Mouse (Mus musculus) erythroblast, adult 5-6 weeks (primary cell): ENCODE measurements around the gene Rrm2. TPM values are rescaled to one million over a fixed set of nuclear protein-coding genes. Genes with fewer than 3 reads are reported as not detected.

Experiments used
- ATAC-seq: replicated peaks from 2 replicates; pipeline ENCODE4 v1.8.0; 2016; ENCODE audit warnings: moderate number of reproducible peaks, mild to moderate bottlenecking, moderate TSS enrichment, inconsistent platforms; ENCODE audit not compliant: poor library complexity, low FRiP score, severe bottlenecking
- total RNA-seq, 2 experiments: library from RNA; stranded (forward) in 1 of 2; stranded (reverse) in 1 of 2; fragments of 150-400 nt in 1 of 2; fragments of 200-764, 138-1000 nt in 1 of 2; gene quantifications; 2 replicates each; pipeline versions ENCODE4 v1.2.3 to v1.2.4; 2015 to 2017; ENCODE audit warnings: low replicate concordance in 2 of 2

The Rrm2 gene
- total RNA-seq, 2 experiments from 2014 or later = 113 to 150 TPM

DNA sequence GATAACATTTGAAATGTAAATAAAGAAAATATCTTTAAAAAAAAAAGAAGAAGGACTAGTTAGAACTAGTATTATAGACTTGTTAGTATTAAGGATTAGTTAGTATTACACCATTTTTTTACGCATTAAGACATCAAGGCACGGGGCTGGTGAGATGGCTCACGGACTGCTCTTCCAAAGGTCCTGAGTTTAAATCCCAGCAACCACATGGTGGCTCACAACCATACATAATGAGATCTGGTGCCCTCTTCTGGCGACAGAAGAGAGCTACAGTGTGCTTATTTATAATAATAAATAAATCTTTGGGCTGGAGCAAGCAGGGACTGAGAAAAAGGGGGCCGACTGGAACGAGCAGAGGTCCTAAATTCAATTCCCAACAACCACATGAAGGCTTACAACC lies 33.5 kb downstream of the Rrm2 start:
- 0 out of 2 replicates have a peak, but pooled peaks have one; percentile 29 for ATAC-seq

GRCm38 (mm10) chr12:24744309-24744708 lies 36.3 kb downstream of the Rrm2 start:
- peak; percentile 62 for ATAC-seq

GRCm38 (mm10) chr12:24746579-24747296 lies 38.7 kb downstream of the Rrm2 start:
- no peak for ATAC-seq

DNA sequence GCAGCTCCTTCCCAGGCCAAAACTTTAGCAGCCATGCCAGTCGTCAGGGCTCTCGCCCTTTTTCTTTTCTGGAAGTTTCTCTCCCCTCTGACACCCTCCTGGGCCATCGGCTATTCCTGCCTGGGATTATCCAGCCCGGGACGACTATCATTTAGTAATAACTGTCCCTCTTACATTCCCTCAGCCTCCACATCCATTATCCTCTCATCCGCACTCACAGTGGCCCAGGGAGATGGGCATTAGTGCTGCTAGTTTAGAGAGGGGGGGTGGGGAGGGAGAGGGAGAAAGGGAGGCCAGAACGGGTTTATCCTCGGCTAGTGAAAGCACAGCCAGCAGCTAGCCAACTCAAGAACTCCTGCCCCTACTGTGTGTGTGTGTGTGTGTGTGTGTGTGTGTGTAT lies 39.3 kb downstream of the Rrm2 start:
- ATAC-seq = no peak

DNA sequence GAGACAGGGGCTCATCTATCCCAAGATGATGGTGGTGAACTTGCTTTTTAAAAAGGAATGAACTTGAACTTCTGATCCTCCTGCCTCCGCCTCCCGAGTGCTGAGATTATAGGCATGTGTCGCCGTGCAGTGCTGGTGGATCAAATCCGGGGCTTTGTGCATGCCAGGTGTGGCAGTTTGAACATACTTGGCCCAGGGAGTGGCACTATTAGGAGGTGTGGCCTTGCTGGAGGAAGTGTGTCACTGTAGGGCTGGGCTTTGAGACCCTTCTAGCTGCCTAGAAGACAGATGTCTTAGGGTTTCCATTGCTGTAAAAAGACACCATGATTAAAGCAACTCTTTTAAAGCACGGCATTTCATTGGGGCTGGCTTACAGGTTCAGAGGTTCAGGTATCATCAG lies 42.5 kb downstream of the Rrm2 start:
- ATAC-seq = no peak

GRCm38 (mm10) chr12:24753680-24754079 lies 45.6 kb downstream of the Rrm2 start:
- ATAC-seq = no peak

DNA sequence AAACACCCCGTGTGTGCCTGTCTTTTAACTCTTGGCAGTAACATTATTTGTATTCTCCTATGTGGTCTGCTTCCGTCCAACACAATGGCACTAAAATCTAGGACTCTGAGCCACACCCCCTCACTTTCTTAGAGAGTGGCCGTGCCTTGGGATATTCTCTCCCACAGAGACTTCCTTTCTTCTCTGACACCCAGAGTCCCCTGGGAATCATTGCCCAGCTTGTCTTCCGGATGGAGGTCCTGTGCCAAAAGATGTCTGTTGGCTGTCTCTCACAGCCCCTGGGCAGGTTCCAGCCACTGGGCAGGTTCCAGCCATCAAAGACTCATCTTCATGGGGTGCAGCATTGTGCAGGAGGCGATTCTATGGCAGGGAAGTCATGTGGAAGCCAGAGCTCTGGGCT lies 46.7 kb downstream of the Rrm2 start:
- no peak for ATAC-seq

GRCm38 (mm10) chr12:24755471-24755870 lies 47.4 kb downstream of the Rrm2 start:
- no peak for ATAC-seq

GRCm38 (mm10) chr12:24757387-24757786 lies 49.3 kb downstream of the Rrm2 start:
- ATAC-seq = no peak

DNA sequence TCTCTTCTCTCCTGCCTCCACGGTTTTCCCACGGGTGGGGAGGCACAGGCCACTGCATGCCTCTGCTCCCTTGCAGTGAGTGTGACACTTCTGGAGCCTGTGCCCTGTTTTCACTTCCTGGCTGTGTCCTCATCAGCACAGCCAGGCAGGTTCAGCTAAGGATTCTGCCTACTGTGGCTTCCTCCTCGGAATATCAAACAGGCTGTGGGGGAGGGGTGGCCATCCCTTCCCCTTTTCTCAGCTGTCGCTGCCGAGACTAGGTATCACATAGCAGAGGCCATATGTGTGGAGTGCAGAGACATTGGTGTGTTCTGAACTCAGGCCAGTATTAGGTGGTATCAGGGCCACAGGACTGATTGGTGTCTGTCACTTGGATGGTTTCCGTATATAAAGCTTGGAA lies 50.3 kb downstream of the Rrm2 start:
- ATAC-seq = no peak

- ATAC-seq = no peak
These were observed 54.2 kb downstream of the Rrm2 start for GRCm38 (mm10) chr12:24762253-24762652.

Other genes with a start within 250 kb of the Rrm2 start
- 6.5 and 17.1 TPM in 2 replicates for gene Taf1b, start 209.9 kb upstream of the Rrm2 start, total RNA-seq (2015; ENCODE audit: low replicate concordance)
- gene Taf1b, start 209.9 kb upstream of the Rrm2 start, total RNA-seq (2017; ENCODE audit: low replicate concordance) = 9.3 and 9.9 TPM in 2 replicates
- 0.42 and 0.96 TPM in 2 replicates for gene Grhl1, start 136.0 kb upstream of the Rrm2 start, total RNA-seq (2015; ENCODE audit: low replicate concordance)
- gene Grhl1, start 136.0 kb upstream of the Rrm2 start, total RNA-seq (2017; ENCODE audit: low replicate concordance) = not detected in 2 replicates
- 4.8 and 7.9 TPM in 2 replicates for gene Klf11, start 57.0 kb upstream of the Rrm2 start, total RNA-seq (2015; ENCODE audit: low replicate concordance)
- 11.8 and 14.8 TPM in 2 replicates for gene Klf11, start 57.0 kb upstream of the Rrm2 start, total RNA-seq (2017; ENCODE audit: low replicate concordance)
- gene Cys1, start 26.4 kb upstream of the Rrm2 start, total RNA-seq (2015; ENCODE audit: low replicate concordance) = not detected in 2 replicates
- gene Cys1, start 26.4 kb upstream of the Rrm2 start, total RNA-seq (2017; ENCODE audit: low replicate concordance) = not detected in 2 replicates
- gene Mboat2, start 122.6 kb downstream of the Rrm2 start, total RNA-seq (2015; ENCODE audit: low replicate concordance) = 14.0 and 15.4 TPM in 2 replicates
- 22.3 and 28.5 TPM in 2 replicates for gene Mboat2, start 122.6 kb downstream of the Rrm2 start, total RNA-seq (2017; ENCODE audit: low replicate concordance)